Mouse (Mus musculus) ES-CJ7 (cell line): ENCODE measurements around the gene Fastkd3.
"Not testable (repeated sequence)": the region's sequence is repeated elsewhere in the genome, so short reads cannot be mapped to it uniquely, and the experiment has no call there.

ENCODE experiments used
- DNase-seq: peaks from one replicate; pipeline ENCODE4 v3.0.0; 2011; ENCODE audit warnings: low read depth, low spot score

Fastkd3 gene

GRCm38 (mm10) chr13:68581747-68582516 is at the start of gene Fastkd3, which contains the start of gene Mtrr:
TSS of gene Fastkd3 (plus strand) at chr13:68582234.
TSS of gene Mtrr (minus strand) at chr13:68582149.
- peak; percentile 96 for DNase-seq

GRCm38 (mm10) chr13:68553391-68553790 is 28.6 kb upstream of the Fastkd3 start:
- not testable (repeated sequence) for DNase-seq

- peak; percentile 5 for DNase-seq
These were observed 13.9 kb upstream of the Fastkd3 start for GRCm38 (mm10) chr13:68568110-68568509.

GRCm38 (mm10) chr13:68568548-68568947 is 13.5 kb upstream of the Fastkd3 start:
- DNase-seq, result peak; percentile 1

GRCm38 (mm10) chr13:68569589-68570336 is 12.3 kb upstream of the Fastkd3 start:
- DNase-seq, result peak; percentile 81

GRCm38 (mm10) chr13:68572247-68572646 is 9.8 kb upstream of the Fastkd3 start:
- peak; percentile 0 for DNase-seq

GRCm38 (mm10) chr13:68572966-68573913 is 8.8 kb upstream of the Fastkd3 start:
- DNase-seq, result peak; percentile 61

GRCm38 (mm10) chr13:68574398-68574797 is 7.6 kb upstream of the Fastkd3 start:
- DNase-seq, result no peak

- DNase-seq, result no peak
These were observed 4.1 kb upstream of the Fastkd3 start for GRCm38 (mm10) chr13:68577945-68578344.

GRCm38 (mm10) chr13:68581086-68581740 is 821 bp upstream of the Fastkd3 start:
- peak; percentile 34 for DNase-seq

GRCm38 (mm10) chr13:68582517-68582780 is 415 bp downstream of the Fastkd3 start:
- DNase-seq, result no peak

GRCm38 (mm10) chr13:68583961-68584360 is 1.9 kb downstream of the Fastkd3 start:
- no peak for DNase-seq

- no peak for DNase-seq
These were observed 3.4 kb downstream of the Fastkd3 start for GRCm38 (mm10) chr13:68585441-68585840.

GRCm38 (mm10) chr13:68588352-68588751 is 6.3 kb downstream of the Fastkd3 start:
- DNase-seq, result no peak

GRCm38 (mm10) chr13:68593797-68594196 is 11.8 kb downstream of the Fastkd3 start:
- DNase-seq, result peak; percentile 42

- no peak for DNase-seq
These were observed 15.2 kb downstream of the Fastkd3 start, which contains the start of gene 1700001L19Rik for GRCm38 (mm10) chr13:68597199-68597598. TSS of gene 1700001L19Rik (plus strand) at chr13:68597421.

GRCm38 (mm10) chr13:68597667-68598066 is 15.6 kb downstream of the Fastkd3 start:
- peak; percentile 30 for DNase-seq

GRCm38 (mm10) chr13:68598953-68599352 is 16.9 kb downstream of the Fastkd3 start:
- peak; percentile 30 for DNase-seq

- DNase-seq, result no peak
These were observed 19.1 kb downstream of the Fastkd3 start for GRCm38 (mm10) chr13:68601184-68601583.

- DNase-seq, result no peak
These were observed 21.1 kb downstream of the Fastkd3 start for GRCm38 (mm10) chr13:68603085-68603484.

- DNase-seq, result peak; percentile 79
These were observed 23.7 kb downstream of the Fastkd3 start for GRCm38 (mm10) chr13:68605689-68606126.
